Mouse (Mus musculus) limb, embryonic 11.5 days (tissue): ENCODE measurements around the gene Gjd3. TPM values are rescaled to one million over a fixed set of nuclear protein-coding genes. Genes with fewer than 3 reads are reported as not detected.

ENCODE experiments used
- ATAC-seq: fragments of 200-750 bp; cut with Nextera tagmentation; 2 replicates; pipeline ENCODE4 v1.8.0; 2017; ENCODE audit warnings: low read depth; ENCODE audit not compliant: insufficient number of reproducible peaks, low FRiP score, low TSS enrichment
- DNase-seq: peaks from one replicate; pipeline ENCODE4 v3.0.0-alpha.2; 2015; ENCODE audit warnings: low spot score
- H3K27ac ChIP-seq: fragments of 300-500 bp; sonication (generic); replicated peaks from 2 replicates; pipeline ENCODE4 v1.5.1; 2014; ENCODE audit warnings: low read depth, mild to moderate bottlenecking, low read length
- H3K27me3 ChIP-seq: fragments of 300-500 bp; sonication (generic); 2 replicates; pipeline ENCODE4 v1.6.1; 2014; ENCODE audit warnings: mild to moderate bottlenecking, low read length, mixed read lengths; ENCODE audit not compliant: control insufficient read depth, insufficient read depth
- H3K36me3 ChIP-seq: fragments of 300-500 bp; sonication (generic); 2 replicates; pipeline ENCODE4 v1.6.1; 2014; ENCODE audit warnings: mild to moderate bottlenecking, low read length, moderate library complexity, mixed read lengths; ENCODE audit not compliant: control insufficient read depth, insufficient read depth
- H3K4me1 ChIP-seq: fragments of 300-500 bp; sonication (generic); 2 replicates; pipeline ENCODE4 v1.6.1; 2014; ENCODE audit warnings: low read length, mixed read lengths; ENCODE audit not compliant: control insufficient read depth, insufficient read depth
- H3K4me2 ChIP-seq: fragments of 300-500 bp; sonication (generic); 2 replicates; pipeline ENCODE4 v1.6.1; 2014; ENCODE audit warnings: low read depth, mild to moderate bottlenecking, moderate library complexity; ENCODE audit not compliant: severe bottlenecking
- H3K4me3 ChIP-seq: fragments of 300-500 bp; sonication (generic); 2 replicates; pipeline ENCODE4 v1.5.1; 2014; ENCODE audit warnings: low read depth, low read length
- H3K9ac ChIP-seq: fragments of 300-500 bp; sonication (generic); 2 replicates; pipeline ENCODE4 v1.6.1; 2014; ENCODE audit warnings: mild to moderate bottlenecking, low read length
- H3K9me3 ChIP-seq: fragments of 300-500 bp; sonication (generic); 2 replicates; pipeline ENCODE4 v1.6.1; 2016; ENCODE audit warnings: low read length; ENCODE audit not compliant: control insufficient read depth
- WGBS: fragments of 180-500 bp; shearing (Covaris S2); extraction: QIAGEN DNeasy Blood & Tissue Kit; methylation state at CpG from one replicate; pipeline ENCODE4 v1.1.7; 2014; 5-methylcytosine and 5-hydroxymethylcytosine counted together
- polyA plus RNA-seq: library from polyadenylated mRNA; unstranded; fragments of >200 nt; fragmentation: Nextera tagmentation; extraction: Ambion mirVana; gene quantifications from 2 replicates; pipeline ENCODE4 v1.2.1, GENCODE M21; 2014

Gene Gjd3
- polyA plus RNA-seq, 1 experiment from 2014 or later = not detected

GRCm38 (mm10) chr11:99019844-99020243 lies 37.0 kb upstream of the Gjd3 start:
- no peaks in the 10 kb centered on the region for H3K9me3 ChIP-seq
- peaks cover 39% of the 10 kb centered on the region for H3K36me3 ChIP-seq
- H3K9ac ChIP-seq = no peak overlapping the region
- H3K27me3 ChIP-seq = no peaks in the 10 kb centered on the region
- 93% methylated on average over 6 of the region's 6 CpGs for WGBS
- no peak overlapping the region for H3K27ac ChIP-seq
- DNase-seq = no peak
- H3K4me1 ChIP-seq = peaks cover 6% of the 10 kb centered on the region; the same call in 1 of the 2 replicates
- no peak for ATAC-seq
- no peak overlapping the region for H3K4me2 ChIP-seq
- H3K4me3 ChIP-seq = no peak overlapping the region

- Histone ChIP-seq H3K9ac (no peak overlapping the region), H3K4me3 (no peak overlapping the region), H3K9me3 (no peaks in the 10 kb centered on the region), H3K27ac (no peak overlapping the region), H3K4me1 (no peaks in the 10 kb centered on the region), H3K27me3 (no peaks in the 10 kb centered on the region), H3K36me3 (peaks cover 36% of the 10 kb centered on the region), H3K4me2 (no peak overlapping the region)
- no peak for ATAC-seq
- no peak for DNase-seq
- WGBS = 75% methylated on average over 1 of the region's 1 CpGs
These were observed 31.0 kb upstream of the Gjd3 start for GRCm38 (mm10) chr11:99013856-99014255.

GRCm38 (mm10) chr11:99010706-99011105 lies 27.9 kb upstream of the Gjd3 start:
- Histone ChIP-seq H3K9me3 (no peaks in the 10 kb centered on the region), H3K4me2 (no peak overlapping the region), H3K27ac (no peak overlapping the region), H3K36me3 (peaks cover 29% of the 10 kb centered on the region), H3K4me3 (no peak overlapping the region), H3K9ac (no peak overlapping the region), H3K4me1 (no peaks in the 10 kb centered on the region), H3K27me3 (no peaks in the 10 kb centered on the region)
- WGBS = 96% methylated on average over 5 of the region's 5 CpGs
- DNase-seq = no peak
- ATAC-seq = no peak

- ATAC-seq = no peak
- DNase-seq = no peak
- Histone ChIP-seq H3K9ac (no peak overlapping the region), H3K27ac (no peak overlapping the region), H3K4me1 (no peaks in the 10 kb centered on the region), H3K27me3 (no peaks in the 10 kb centered on the region), H3K4me3 (no peak overlapping the region), H3K9me3 (no peaks in the 10 kb centered on the region), H3K36me3 (peaks cover 29% of the 10 kb centered on the region), H3K4me2 (no peak overlapping the region)
- 92% methylated on average over 4 of the region's 4 CpGs for WGBS
These were observed 27.3 kb upstream of the Gjd3 start for GRCm38 (mm10) chr11:99010124-99010523.

- peaks cover 43% of the 10 kb centered on the region for H3K36me3 ChIP-seq
- H3K4me3 ChIP-seq = no peak overlapping the region
- 97% methylated on average over 9 of the region's 9 CpGs for WGBS
- H3K27ac ChIP-seq = no peak overlapping the region
- DNase-seq (no peak), ATAC-seq (no peak)
- no peak overlapping the region for H3K4me2 ChIP-seq
- no peaks in the 10 kb centered on the region for H3K27me3 ChIP-seq
- no peaks in the 10 kb centered on the region for H3K4me1 ChIP-seq
- H3K9ac ChIP-seq = no peak overlapping the region
- no peaks in the 10 kb centered on the region for H3K9me3 ChIP-seq
These were observed 24.0 kb upstream of the Gjd3 start for GRCm38 (mm10) chr11:99006788-99007187.

GRCm38 (mm10) chr11:98999243-98999642 lies 16.4 kb upstream of the Gjd3 start:
- Histone ChIP-seq H3K9ac (no peak overlapping the region), H3K36me3 (peaks cover 69% of the 10 kb centered on the region), H3K27me3 (no peaks in the 10 kb centered on the region), H3K4me1 (no peaks in the 10 kb centered on the region), H3K27ac (no peak overlapping the region), H3K4me3 (no peak overlapping the region), H3K4me2 (no peak overlapping the region), H3K9me3 (no peaks in the 10 kb centered on the region)
- 90% methylated on average over 11 of the region's 11 CpGs for WGBS
- DNase-seq = no peak
- ATAC-seq = no peak

GRCm38 (mm10) chr11:98998776-98999175 lies 16.0 kb upstream of the Gjd3 start:
- Histone ChIP-seq H3K4me3 (no peak overlapping the region), H3K9me3 (no peaks in the 10 kb centered on the region), H3K36me3 (peaks cover 69% of the 10 kb centered on the region), H3K9ac (no peak overlapping the region), H3K4me2 (no peak overlapping the region), H3K27me3 (no peaks in the 10 kb centered on the region), H3K27ac (no peak overlapping the region), H3K4me1 (no peaks in the 10 kb centered on the region)
- DNase-seq = no peak
- no peak for ATAC-seq

GRCm38 (mm10) chr11:98997659-98998058 lies 14.8 kb upstream of the Gjd3 start:
- WGBS = 97% methylated on average over 4 of the region's 4 CpGs
- H3K27me3 ChIP-seq = no peaks in the 10 kb centered on the region
- H3K27ac ChIP-seq = no peak overlapping the region
- H3K4me1 ChIP-seq = no peaks in the 10 kb centered on the region
- H3K9me3 ChIP-seq = no peaks in the 10 kb centered on the region
- H3K4me2 ChIP-seq = no peak overlapping the region
- no peak overlapping the region for H3K9ac ChIP-seq
- H3K4me3 ChIP-seq = no peak overlapping the region
- DNase-seq (no peak), ATAC-seq (no peak)
- H3K36me3 ChIP-seq = peaks cover 71% of the 10 kb centered on the region

- DNase-seq (no peak), ATAC-seq (no peak)
- H3K4me1 ChIP-seq = no peaks in the 10 kb centered on the region
- H3K27ac ChIP-seq = no peak overlapping the region
- H3K36me3 ChIP-seq = peaks cover 59% of the 10 kb centered on the region
- H3K4me2 ChIP-seq = no peak overlapping the region
- H3K27me3 ChIP-seq = no peaks in the 10 kb centered on the region
- no peak overlapping the region for H3K4me3 ChIP-seq
- no peak overlapping the region for H3K9ac ChIP-seq
- WGBS = 94% methylated on average over 7 of the region's 7 CpGs
- no peaks in the 10 kb centered on the region for H3K9me3 ChIP-seq
These were observed 13.2 kb upstream of the Gjd3 start for GRCm38 (mm10) chr11:98995987-98996386.
